Mouse (Mus musculus): Measurements from ENCODE around the gene Gm11084.

Gene Gm11084

GRCm38 (mm10) chr2:72986616-72987015 is at the start of gene Gm11084:
Gene Gm11084, minus strand, starts transcription at chr2:72986716.
- DNase-seq (ENCODE audit: low read depth, low spot score) = no peak

GRCm38 (mm10) chr2:73031061-73032055 is 44.8 kb upstream of the Gm11084 start:
- DNase-seq (ENCODE audit: low read depth, low spot score) = peak; percentile 62

GRCm38 (mm10) chr2:73029846-73030245 is 43.3 kb upstream of the Gm11084 start:
- no peak for DNase-seq (ENCODE audit: low read depth, low spot score)

GRCm38 (mm10) chr2:73028019-73028418 is 41.5 kb upstream of the Gm11084 start:
- no peak for DNase-seq (ENCODE audit: low read depth, low spot score)

GRCm38 (mm10) chr2:73027126-73027525 is 40.6 kb upstream of the Gm11084 start:
- peak; percentile 61 for DNase-seq (ENCODE audit: low read depth, low spot score)

- peak; percentile 81 for DNase-seq (ENCODE audit: low read depth, low spot score)
Measured at GRCm38 (mm10) chr2:73023803-73024202, 37.3 kb upstream of the Gm11084 start.

GRCm38 (mm10) chr2:73021046-73021445 is 34.5 kb upstream of the Gm11084 start:
- no peak for DNase-seq (ENCODE audit: low read depth, low spot score)

- DNase-seq (ENCODE audit: low read depth, low spot score) = no peak
Measured at GRCm38 (mm10) chr2:73019371-73020146, 33.0 kb upstream of the Gm11084 start.

- DNase-seq (ENCODE audit: low read depth, low spot score) = peak; percentile 76
Measured at GRCm38 (mm10) chr2:73014063-73014462, 27.5 kb upstream of the Gm11084 start.

GRCm38 (mm10) chr2:73012636-73013035 is 26.1 kb upstream of the Gm11084 start:
- peak; percentile 51 for DNase-seq (ENCODE audit: low read depth, low spot score)

GRCm38 (mm10) chr2:73007472-73007871 is 21.0 kb upstream of the Gm11084 start:
- no peak for DNase-seq (ENCODE audit: low read depth, low spot score)

- DNase-seq (ENCODE audit: low read depth, low spot score) = peak; percentile 99
Measured at GRCm38 (mm10) chr2:73005611-73006515, 19.3 kb upstream of the Gm11084 start.

- DNase-seq (ENCODE audit: low read depth, low spot score) = peak; percentile 99
Measured at GRCm38 (mm10) chr2:73003751-73004717, 17.5 kb upstream of the Gm11084 start.

GRCm38 (mm10) chr2:73003049-73003448 is 16.5 kb upstream of the Gm11084 start:
- peak; percentile 41 for DNase-seq (ENCODE audit: low read depth, low spot score)

GRCm38 (mm10) chr2:73002451-73002850 is 15.9 kb upstream of the Gm11084 start:
- no peak for DNase-seq (ENCODE audit: low read depth, low spot score)

- DNase-seq (ENCODE audit: low read depth, low spot score) = no peak
Measured at GRCm38 (mm10) chr2:73001994-73002393, 15.5 kb upstream of the Gm11084 start.

- DNase-seq (ENCODE audit: low read depth, low spot score) = no peak
Measured at GRCm38 (mm10) chr2:73000194-73000593, 13.7 kb upstream of the Gm11084 start.

GRCm38 (mm10) chr2:72997586-72997985 is 11.1 kb upstream of the Gm11084 start:
- DNase-seq (ENCODE audit: low read depth, low spot score) = no peak

- DNase-seq (ENCODE audit: low read depth, low spot score) = peak; percentile 70
Measured at GRCm38 (mm10) chr2:72996808-72997378, 10.4 kb upstream of the Gm11084 start.
